11 mouse cellular contexts compared by ENCODE assay signal in the genomic region with DNA sequence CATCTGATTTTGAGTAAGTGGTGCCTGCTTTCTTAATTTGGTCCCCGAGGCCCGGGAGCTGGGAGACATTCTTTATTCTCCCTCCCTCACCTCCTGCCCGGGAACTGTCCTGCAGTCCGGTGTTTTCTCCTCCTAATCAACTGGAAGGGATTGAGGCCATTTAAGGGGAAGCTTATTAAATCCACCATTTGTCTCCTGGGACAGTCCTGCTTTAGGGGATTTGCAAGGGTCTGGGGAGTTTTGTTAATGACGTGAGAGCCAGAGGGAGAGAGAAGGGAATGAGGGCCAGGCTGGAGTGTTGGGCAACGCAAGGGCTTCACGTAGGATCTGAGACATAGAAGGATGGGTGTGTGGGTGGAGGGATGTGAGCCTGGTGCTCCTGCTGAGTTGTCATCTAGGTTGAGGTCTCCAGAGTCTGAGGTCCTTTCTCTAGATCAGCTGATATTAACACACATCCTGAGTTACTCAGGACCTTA.
DNase-seq lines count a peak whose midpoint lies in the region; ATAC-seq and TF ChIP-seq lines count a peak whose summit lies in the region.
"Had no signal": no experiment of that assay in that cellular context is flagged by ENCODE, and none has a peak within 500 bp of the region (broad histone marks: within the 10 kb centered on the region; RNA-seq: fewer than 3 reads in every experiment).

No protein-coding gene starts in this region.

- H3K4me3 ChIP-seq in gastrocnemius, adult 2 months: peak overlapping the region; percentile 74
- H3K4me3 ChIP-seq in lung, embryonic 15.5 days: peak overlapping the region; percentile 5; the same call in 1 of the 2 replicates
- H3K4me3 ChIP-seq in lung, postnatal 0 days (ENCODE audit: low read depth, low read length): peak overlapping the region; percentile 18; the same call in 1 of the 2 replicates
- H3K4me3 ChIP-seq in stomach, embryonic 16.5 days (replicated peaks; ENCODE audit: low read length): no peak overlapping the region; the same call in 1 of the 2 replicates

- no peak for TF ChIP-seq CTCF in gastrocnemius, adult 2 months (IDR thresholded peaks at IDR 0.05)
- no peak for TF ChIP-seq CTCF in lung, postnatal 0 days (IDR thresholded peaks at IDR 0.05)

- H3K9me3 ChIP-seq in lung, embryonic 15.5 days: no peaks in the 10 kb centered on the region
- no peaks in the 10 kb centered on the region for H3K9me3 ChIP-seq in lung, postnatal 0 days (ENCODE audit: low read length)
- H3K9me3 ChIP-seq in stomach, embryonic 16.5 days (replicated peaks; ENCODE audit: control insufficient read depth, low read length): peaks cover 10% of the 10 kb centered on the region; the same call in 1 of the 2 replicates

- ATAC-seq in lung, embryonic 15.5 days (ENCODE audit: borderline replicate concordance, extremely low read depth, low FRiP score, low TSS enrichment): peak; percentile 55; the same call in 1 of the 2 replicates
- ATAC-seq in lung, postnatal 0 days: peak; percentile 32
- no peak for ATAC-seq in stomach, embryonic 16.5 days (ENCODE audit: insufficient read depth, low FRiP score)
- ATAC-seq in megakaryocyte-erythroid progenitor cell, adult 5-6 weeks (replicated peaks; ENCODE audit: low FRiP score, low TSS enrichment, poor library complexity, severe bottlenecking): no peak

- H3K4me2 ChIP-seq in lung, embryonic 15.5 days: peak overlapping the region; percentile 36
- H3K4me2 ChIP-seq in lung, postnatal 0 days (replicated peaks; ENCODE audit: low read depth, low read length): peak overlapping the region; percentile 27
- peak overlapping the region; percentile 46 for H3K4me2 ChIP-seq in stomach, embryonic 16.5 days (ENCODE audit: low read depth, low read length)

- DNase-seq in gastrocnemius, adult 2 months: peak; percentile 52
- no peak for DNase-seq in gastrocnemius, postnatal 14 days
- DNase-seq in lung, postnatal 4 days: no peak
- DNase-seq in lung, postnatal 0 days (ENCODE audit: low spot score): peak; percentile 40
- no peak for DNase-seq in cerebellum, adult 9-10 months
- DNase-seq: cerebellum, adult 9-11 months; left cerebral cortex, postnatal 4 days; thymus, postnatal 25 days had no signal

- TF ChIP-seq EP300 in lung, postnatal 0 days (IDR thresholded peaks at IDR 0.05): no peak

- intact Hi-C loops in gastrocnemius, adult 2 months (cut with DNase I): loop anchor here (2.0 to 10.0 kb wide), 5 partner anchors 78 to 504 kb away; no protein-coding TSS in a partner anchor
- intact Hi-C loops in gastrocnemius, postnatal 14 days (cut with DNase I; ENCODE audit: low total_unique reads): no loop called here

- H3K27me3 ChIP-seq in lung, embryonic 15.5 days: no peaks in the 10 kb centered on the region
- H3K27me3 ChIP-seq in lung, postnatal 0 days (replicated peaks; ENCODE audit: insufficient read depth, low read length): no peaks in the 10 kb centered on the region
- H3K27me3 ChIP-seq in stomach, embryonic 16.5 days (ENCODE audit: control insufficient read depth, insufficient read depth, low read length): no peaks in the 10 kb centered on the region

- WGBS in lung, embryonic 15.5 days: 8% methylated on average over 7 of the region's 7 CpGs
- 15% methylated on average over 7 of the region's 7 CpGs for WGBS in lung, postnatal 0 days
- 15% methylated on average over 7 of the region's 7 CpGs for WGBS in stomach, embryonic 16.5 days

- H3K27ac ChIP-seq in gastrocnemius, adult 2 months: peak overlapping the region; percentile 99
- H3K27ac ChIP-seq in lung, embryonic 15.5 days: peak overlapping the region; percentile 44
- H3K27ac ChIP-seq in lung, postnatal 0 days (ENCODE audit: low read length): no peak overlapping the region; the same call in 1 of the 2 replicates
- H3K27ac ChIP-seq in stomach, embryonic 16.5 days (ENCODE audit: low read length): peak overlapping the region; percentile 25

- no peak overlapping the region for H3K9ac ChIP-seq in lung, embryonic 15.5 days
- no peak overlapping the region for H3K9ac ChIP-seq in lung, postnatal 0 days (replicated peaks; ENCODE audit: low read depth)
- H3K9ac ChIP-seq in stomach, embryonic 16.5 days (ENCODE audit: low read length): peak overlapping the region; percentile 36; the same call in 1 of the 2 replicates

- H3K4me1 ChIP-seq in lung, embryonic 15.5 days: peaks cover 9% of the 10 kb centered on the region
- no peaks in the 10 kb centered on the region; the same call in 1 of the 2 replicates for H3K4me1 ChIP-seq in lung, postnatal 0 days (ENCODE audit: insufficient read depth, low read depth, low read length)
- peaks cover 22% of the 10 kb centered on the region for H3K4me1 ChIP-seq in stomach, embryonic 16.5 days (ENCODE audit: control insufficient read depth, insufficient read depth, low read length)

- no peaks in the 10 kb centered on the region for H3K36me3 ChIP-seq in lung, embryonic 15.5 days
- H3K36me3 ChIP-seq in lung, postnatal 0 days (ENCODE audit: insufficient read depth, low read length): no peaks in the 10 kb centered on the region
- H3K36me3 ChIP-seq in stomach, embryonic 16.5 days (ENCODE audit: control insufficient read depth, insufficient read depth, low read length): no peaks in the 10 kb centered on the region

Comparison
In these comparisons a context has a peak if more than half of its experiments do, and no peak if none do; other contexts are left out.
1. DNase-seq: peak in gastrocnemius, adult 2 months (single experiment) and lung, postnatal 0 days (single experiment); none in gastrocnemius, postnatal 14 days (single experiment), lung, postnatal 4 days (0 of 2) and cerebellum, adult 9-10 months (single experiment).
2. ATAC-seq: peak in lung, embryonic 15.5 days (single experiment) and lung, postnatal 0 days (single experiment); none in stomach, embryonic 16.5 days (single experiment) and megakaryocyte-erythroid progenitor cell, adult 5-6 weeks (single experiment).
3. Peak in every context shown above with its lines, with median percentiles within 50 percentile points of each other: H3K4me2 ChIP-seq.